Comparison of ENCODE assay signal across 23 mouse cellular contexts in the genomic region with DNA sequence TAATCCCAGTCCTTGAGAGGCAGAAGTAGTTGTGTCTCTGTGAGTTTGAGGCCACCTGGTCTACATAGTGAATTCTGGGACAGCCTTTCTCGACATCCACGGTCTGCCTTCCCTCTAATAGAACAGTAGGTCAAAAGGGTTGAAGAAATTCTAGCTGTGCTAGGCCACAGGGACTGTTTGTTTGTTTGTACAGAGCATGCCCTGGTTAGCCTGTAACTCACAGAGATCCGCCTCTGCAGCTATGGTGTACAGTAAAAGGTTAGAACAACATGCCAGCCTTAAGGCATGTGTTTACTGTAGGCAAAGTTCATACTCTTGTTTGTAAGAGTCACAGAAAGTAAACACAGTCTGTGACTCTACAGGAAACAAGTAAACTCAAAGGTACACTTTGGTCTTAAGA. TPM values are rescaled to one million over a fixed set of nuclear protein-coding genes. Genes with fewer than 3 reads are reported as not detected.
DNase-seq lines count a peak whose midpoint lies in the region; ATAC-seq lines count a peak whose summit lies in the region.
"Had no signal": no experiment of that assay in that cellular context is flagged by ENCODE, and none has a peak within 500 bp of the region (broad histone marks: within the 10 kb centered on the region; RNA-seq: fewer than 3 reads in every experiment).

No protein-coding gene starts in this region.

- peak overlapping the region; percentile 0; the same call in 1 of the 2 replicates for H3K27ac ChIP-seq in liver, embryonic 16.5 days (ENCODE audit: low read length)
- H3K27ac ChIP-seq: embryonic facial prominence, embryonic 15.5 days; forebrain, embryonic 10.5 days; gastrocnemius, adult 2 months had no signal

- peak; percentile 84 for ATAC-seq in liver, embryonic 16.5 days (ENCODE audit: low read depth)
- ATAC-seq: CD4-positive, CD25-positive, alpha-beta regulatory T cell, adult 4 months; forebrain, embryonic 14.5 days had no signal

- no peaks in the 10 kb centered on the region for H3K9me3 ChIP-seq in liver, embryonic 16.5 days (replicated peaks; ENCODE audit: control insufficient read depth, low read length)
- H3K9me3 ChIP-seq: embryonic facial prominence, embryonic 15.5 days; forebrain, embryonic 10.5 days; G1E; heart, embryonic 12.5 days had no signal

- WGBS in liver, embryonic 16.5 days (ENCODE audit: insufficient replicate concordance): 76% methylated on average over 3 of the region's 3 CpGs

- H3K4me3 ChIP-seq in liver, embryonic 16.5 days (ENCODE audit: low read depth, low read length): no peak overlapping the region
- H3K4me3 ChIP-seq: embryonic facial prominence, embryonic 15.5 days; erythroblast, embryonic 14.5 days; forebrain, embryonic 10.5 days; gastrocnemius, adult 2 months; heart, embryonic 12.5 days had no signal

- no peaks in the 10 kb centered on the region for H3K27me3 ChIP-seq in liver, embryonic 16.5 days (ENCODE audit: control insufficient read depth, insufficient read depth, low read depth, low read length)
- H3K27me3 ChIP-seq: embryonic facial prominence, embryonic 15.5 days; heart, embryonic 12.5 days had no signal

- H3K9ac ChIP-seq in liver, embryonic 16.5 days (ENCODE audit: low read depth, low read length): no peak overlapping the region
- H3K9ac ChIP-seq: embryonic facial prominence, embryonic 15.5 days; heart, embryonic 12.5 days had no signal

- DNase-seq in kidney, adult 11 months: peak; percentile 56
- no peak for DNase-seq in kidney, postnatal 10 days
- peak; percentile 59 for DNase-seq in kidney, postnatal 14 days
- no peak for DNase-seq in kidney, postnatal 4 days
- DNase-seq in adipocyte (ENCODE audit: low spot score): peak; percentile 87
- no peak for DNase-seq in cerebellum, adult 18-20 months
- no peak for DNase-seq in adrenal gland, adult 18-20 months (ENCODE audit: low spot score in 2 of 2)
- DNase-seq: adrenal gland, postnatal 25 days; B cell, adult 2 months; cerebellum, adult 8-10 months; cerebellum, postnatal 14 days; embryo, embryonic 11 days; gastrocnemius, adult 2 months; gastrocnemius, postnatal 25 days had no signal

- H3K36me3 ChIP-seq in liver, embryonic 16.5 days (ENCODE audit: control insufficient read depth, insufficient read depth): no peaks in the 10 kb centered on the region

- peaks cover 14% of the 10 kb centered on the region for H3K4me1 ChIP-seq in liver, embryonic 16.5 days (ENCODE audit: control insufficient read depth, low read depth, low read length)
- H3K4me1 ChIP-seq: embryonic facial prominence, embryonic 15.5 days; forebrain, embryonic 10.5 days had no signal

- no peak overlapping the region for H3K4me2 ChIP-seq in liver, embryonic 16.5 days (ENCODE audit: low read depth, low read length)
- H3K4me2 ChIP-seq: embryonic facial prominence, embryonic 15.5 days; heart, embryonic 12.5 days had no signal

RNA-seq across cellular contexts. Expression of a gene that starts 10.5 kb away (rescaled TPM):
- 7.9 and 8.6 TPM in 2 replicates for polyA plus RNA-seq in liver, embryonic 16.5 days (2015; fragmentation: Nextera tagmentation; extraction: Ambion mirVana)
- 1 to 10 TPM; 4.4 to 5.3 TPM for total RNA-seq in adrenal gland, adult 18-20 months (2021)

RNA-seq across cellular contexts. Expression of a gene that starts 25.8 kb away (rescaled TPM):
- 165 and 182 TPM in 2 replicates for polyA plus RNA-seq in liver, embryonic 16.5 days (2015; fragmentation: Nextera tagmentation; extraction: Ambion mirVana)
- 100 to 1,000 TPM; 715 to 956 TPM for total RNA-seq in adrenal gland, adult 18-20 months (2021)

RNA-seq across cellular contexts. Expression of a gene that starts 25.9 kb away (rescaled TPM):
- polyA plus RNA-seq in liver, embryonic 16.5 days (2015; fragmentation: Nextera tagmentation; extraction: Ambion mirVana): 2.2 and 3.1 TPM in 2 replicates
- total RNA-seq in adrenal gland, adult 18-20 months (2021): 100 to 1,000 TPM in 1 of 2 experiments, 10 to 100 TPM in 1; 89.3 to 110 TPM

RNA-seq across cellular contexts. Expression of a gene that starts 53.6 kb away (rescaled TPM):
- polyA plus RNA-seq in liver, embryonic 16.5 days (2015; fragmentation: Nextera tagmentation; extraction: Ambion mirVana): 12.9 and 13.1 TPM in 2 replicates
- total RNA-seq in adrenal gland, adult 18-20 months (2021): 100 to 1,000 TPM; 121 to 127 TPM

RNA-seq across cellular contexts. Expression of a gene that starts 53.6 kb away (rescaled TPM):
- polyA plus RNA-seq in liver, embryonic 16.5 days (2015; fragmentation: Nextera tagmentation; extraction: Ambion mirVana): 0.50 and 0.61 TPM in 2 replicates
- total RNA-seq in adrenal gland, adult 18-20 months (2021): 10 to 100 TPM; 15.2 to 46.9 TPM
- total RNA-seq: G1E; granulocyte monocyte progenitor cell, adult 5-6 weeks had no signal
- polyA plus RNA-seq: CD4-positive, CD25-positive, alpha-beta regulatory T cell, adult 4 months; erythroblast, embryonic 14.5 days; G1E had no signal

Comparison
In these comparisons a context has a peak if more than half of its experiments do, and no peak if none do; other contexts are left out.
1. DNase-seq: peak in kidney, adult 11 months (single experiment), kidney, postnatal 14 days (single experiment) and adipocyte (single experiment); none in kidney, postnatal 10 days (single experiment), kidney, postnatal 4 days (0 of 2), cerebellum, adult 18-20 months (0 of 2) and adrenal gland, adult 18-20 months (0 of 2).